Mouse (Mus musculus) heart, postnatal 0 days (tissue): Measurements from ENCODE around the gene Sestd1.

Experiments used
- CTCF ChIP-seq: IDR thresholded peaks from 2 replicates; pipeline ENCODE4 v1.5.1; 2016; ENCODE audit warnings: antibody characterized with exemption, control low read depth, low read depth
- EP300 ChIP-seq: IDR thresholded peaks from 2 replicates; pipeline ENCODE4 v1.6.1; 2016; ENCODE audit warnings: antibody characterized with exemption, low read depth

DNA sequence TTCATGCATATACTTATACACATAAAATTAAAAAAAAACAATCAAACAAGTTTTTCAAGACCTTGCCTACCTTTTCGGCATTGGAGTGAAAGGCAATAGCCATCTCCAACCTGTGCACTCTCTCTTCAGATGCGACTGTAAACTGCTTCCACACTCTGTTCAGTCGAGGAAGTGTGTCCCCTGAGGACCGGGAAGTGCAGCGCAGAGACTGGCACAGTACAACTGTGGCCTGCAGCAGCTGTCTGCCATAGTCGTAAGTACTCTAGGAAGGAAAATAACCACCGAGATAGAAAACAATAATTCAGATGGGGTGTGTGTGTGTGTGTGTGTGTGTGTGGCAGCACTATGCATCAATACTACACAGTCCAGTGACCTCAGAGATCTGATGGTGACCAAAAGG, 89.5 kb downstream of the Sestd1 start:
- TF ChIP-seq CTCF (no peak), EP300 (no peak)
